Mouse (Mus musculus) hindbrain, postnatal 0 days (tissue): ENCODE results near the gene Ndufc2. TPM values are rescaled to one million over a fixed set of nuclear protein-coding genes. Genes with fewer than 3 reads are reported as not detected.
A peak's percentile ranks its signal among the peaks of the same experiment; 100 is the strongest.

ENCODE experiments used
- ATAC-seq: fragments of 200-750 bp; cut with Nextera tagmentation; 2 replicates; pipeline ENCODE4 v1.8.0; 2017; ENCODE audit warnings: mild to moderate bottlenecking, moderate TSS enrichment, moderate library complexity
- DNase-seq: peaks from one replicate; pipeline ENCODE4 v3.0.0-alpha.2; 2015; ENCODE audit warnings: low spot score
- H3K27ac ChIP-seq: fragments of 300-500 bp; sonication (generic); 2 replicates; pipeline ENCODE4 v1.5.1; 2014; ENCODE audit warnings: mild to moderate bottlenecking
- H3K27me3 ChIP-seq: fragments of 300-500 bp; sonication (generic); 2 replicates; pipeline ENCODE4 v1.6.1; 2014; ENCODE audit warnings: low read length, mixed read lengths; ENCODE audit not compliant: insufficient read depth
- H3K36me3 ChIP-seq: fragments of 300-500 bp; sonication (generic); 2 replicates; pipeline ENCODE4 v1.6.1; 2014; ENCODE audit warnings: low read length, mixed read lengths; ENCODE audit not compliant: insufficient read depth
- H3K4me1 ChIP-seq: fragments of 300-500 bp; sonication (generic); 2 replicates; pipeline ENCODE4 v1.6.1; 2014; ENCODE audit warnings: antibody characterized with exemption, low read length, mixed read lengths; ENCODE audit not compliant: insufficient read depth
- H3K4me2 ChIP-seq: fragments of 300-500 bp; sonication (generic); 2 replicates; pipeline ENCODE4 v1.6.1; 2014; ENCODE audit warnings: low read depth, mild to moderate bottlenecking, low read length, moderate library complexity, mixed read lengths
- H3K4me3 ChIP-seq: fragments of 300-500 bp; sonication (generic); 2 replicates; pipeline ENCODE4 v1.5.1; 2014; ENCODE audit warnings: low read length
- H3K9ac ChIP-seq: fragments of 300-500 bp; sonication (generic); replicated peaks from 2 replicates; pipeline ENCODE4 v1.6.1; 2014; ENCODE audit warnings: mild to moderate bottlenecking, low read length, moderate library complexity, mixed read lengths
- H3K9me3 ChIP-seq: fragments of 300-500 bp; sonication (generic); 2 replicates; pipeline ENCODE4 v1.6.1; 2016; ENCODE audit warnings: low read length, mixed read lengths
- CTCF ChIP-seq: IDR thresholded peaks from 2 replicates; pipeline ENCODE4 v1.5.1; 2016; ENCODE audit warnings: antibody characterized with exemption, control low read depth, low read depth
- WGBS: fragments of 180-500 bp; shearing (Covaris S2); extraction: QIAGEN DNeasy Blood & Tissue Kit; methylation state at CpG from one replicate; pipeline ENCODE4 v1.1.7; 2014; 5-methylcytosine and 5-hydroxymethylcytosine counted together
- polyA plus RNA-seq: library from polyadenylated mRNA; unstranded; fragments of >200 nt; fragmentation: Nextera tagmentation; extraction: Ambion mirVana; gene quantifications from 2 replicates; pipeline ENCODE4 v1.2.1, GENCODE M21; 2015
- total RNA-seq: library from RNA; depleted of rRNA; stranded (reverse); fragments of >200 nt; gene quantifications from 2 replicates; pipeline ENCODE4 v1.2.3, GENCODE M21; 2014; rRNA removed

Gene Ndufc2
- 340 and 423 TPM in 2 replicates for total RNA-seq
- polyA plus RNA-seq: 697 and 742 TPM in 2 replicates

- peak; percentile 95 for ATAC-seq
- H3K9ac ChIP-seq: peak within 1 kb of the TSS; percentile 97
- H3K4me1 ChIP-seq: peaks cover 10% of the 10 kb centered on the region; the same call in 1 of the 2 replicates
- H3K4me3 ChIP-seq: peak within 1 kb of the TSS; percentile 73
- peak within 1 kb of the TSS; percentile 95 for H3K27ac ChIP-seq
- WGBS: under 1% methylated on average over 54 of the region's 54 CpGs
- no peaks in the 10 kb centered on the region for H3K27me3 ChIP-seq
- H3K9me3 ChIP-seq: no peaks in the 10 kb centered on the region
- peak; percentile 93 for DNase-seq
- peak within 1 kb of the TSS; percentile 68 for H3K4me2 ChIP-seq
- H3K36me3 ChIP-seq: no peaks in the 10 kb centered on the region
- TF ChIP-seq CTCF: no peak
These were observed at the start of gene Ndufc2 for GRCm38 (mm10) chr7:97399960-97400715. Gene Ndufc2, plus strand, starts transcription at chr7:97400003.

- H3K9me3 ChIP-seq: no peaks in the 10 kb centered on the region
- no peak for TF ChIP-seq CTCF
- H3K4me3 ChIP-seq: no peak overlapping the region
- no peaks in the 10 kb centered on the region for H3K27me3 ChIP-seq
- H3K4me1 ChIP-seq: 0 out of 2 replicates have a peak, but pooled peaks cover 6% of the 10 kb centered on the region
- ATAC-seq (no peak), DNase-seq (no peak)
- no peaks in the 10 kb centered on the region for H3K36me3 ChIP-seq
- WGBS: 76% methylated on average over 5 of the region's 5 CpGs
- H3K27ac ChIP-seq: no peak overlapping the region
- no peak overlapping the region for H3K4me2 ChIP-seq
- H3K9ac ChIP-seq: no peak overlapping the region
These were observed 48.9 kb upstream of the Ndufc2 start for GRCm38 (mm10) chr7:97350891-97351290.

GRCm38 (mm10) chr7:97351792-97352513 lies 47.9 kb upstream of the Ndufc2 start:
- H3K36me3 ChIP-seq: no peaks in the 10 kb centered on the region
- H3K4me3 ChIP-seq: no peak overlapping the region
- H3K4me2 ChIP-seq: no peak overlapping the region
- no peaks in the 10 kb centered on the region for H3K27me3 ChIP-seq
- TF ChIP-seq CTCF: no peak
- 75% methylated on average over 11 of the region's 11 CpGs for WGBS
- 0 out of 2 replicates have a peak, but pooled peaks cover 6% of the 10 kb centered on the region for H3K4me1 ChIP-seq
- no peak for DNase-seq
- H3K27ac ChIP-seq: no peak overlapping the region
- no peaks in the 10 kb centered on the region for H3K9me3 ChIP-seq
- H3K9ac ChIP-seq: no peak overlapping the region
- ATAC-seq: no peak

GRCm38 (mm10) chr7:97353356-97353755 lies 46.4 kb upstream of the Ndufc2 start:
- 0 out of 2 replicates have a peak, but pooled peaks cover 6% of the 10 kb centered on the region for H3K4me1 ChIP-seq
- H3K9ac ChIP-seq: no peak overlapping the region
- WGBS: 84% methylated on average over 6 of the region's 6 CpGs
- H3K27me3 ChIP-seq: no peaks in the 10 kb centered on the region
- H3K27ac ChIP-seq: no peak overlapping the region
- H3K4me2 ChIP-seq: no peak overlapping the region
- no peaks in the 10 kb centered on the region for H3K36me3 ChIP-seq
- H3K4me3 ChIP-seq: no peak overlapping the region
- DNase-seq (no peak), ATAC-seq (no peak)
- H3K9me3 ChIP-seq: no peaks in the 10 kb centered on the region
- TF ChIP-seq CTCF: no peak

GRCm38 (mm10) chr7:97355068-97355841 lies 44.5 kb upstream of the Ndufc2 start:
- no peak for DNase-seq
- 40% methylated on average over 13 of the region's 13 CpGs for whole genome bisulfite sequencing

GRCm38 (mm10) chr7:97356253-97356652 lies 43.5 kb upstream of the Ndufc2 start:
- no peaks in the 10 kb centered on the region for H3K27me3 ChIP-seq
- WGBS: 60% methylated on average over 5 of the region's 5 CpGs
- DNase-seq (no peak), ATAC-seq (no peak)
- H3K9ac ChIP-seq: no peak overlapping the region
- H3K27ac ChIP-seq: peak overlapping the region; percentile 9; the same call in 1 of the 2 replicates
- no peak overlapping the region for H3K4me3 ChIP-seq
- 0 out of 2 replicates have a peak, but pooled peaks cover 5% of the 10 kb centered on the region for H3K4me1 ChIP-seq
- TF ChIP-seq CTCF: no peak
- no peaks in the 10 kb centered on the region for H3K36me3 ChIP-seq
- H3K9me3 ChIP-seq: no peaks in the 10 kb centered on the region
- no peak overlapping the region for H3K4me2 ChIP-seq

More at GRCm38 (mm10) chr7:97355068-97355841, 44.5 kb upstream of the Ndufc2 start:
- H3K9me3 ChIP-seq: no peaks in the 10 kb centered on the region
- H3K36me3 ChIP-seq: no peaks in the 10 kb centered on the region
- no peak overlapping the region for H3K9ac ChIP-seq
- H3K27me3 ChIP-seq: no peaks in the 10 kb centered on the region
- no peak for ATAC-seq
- no peak overlapping the region for H3K27ac ChIP-seq
- H3K4me3 ChIP-seq: no peak overlapping the region
- H3K4me2 ChIP-seq: no peak overlapping the region
- H3K4me1 ChIP-seq: 0 out of 2 replicates have a peak, but pooled peaks cover 6% of the 10 kb centered on the region
- TF ChIP-seq CTCF: no peak
